Mouse (Mus musculus): ENCODE results near the gene Kcnn3.
A peak's percentile ranks its signal among the peaks of the same experiment; 100 is the strongest.

The Kcnn3 gene

DNA sequence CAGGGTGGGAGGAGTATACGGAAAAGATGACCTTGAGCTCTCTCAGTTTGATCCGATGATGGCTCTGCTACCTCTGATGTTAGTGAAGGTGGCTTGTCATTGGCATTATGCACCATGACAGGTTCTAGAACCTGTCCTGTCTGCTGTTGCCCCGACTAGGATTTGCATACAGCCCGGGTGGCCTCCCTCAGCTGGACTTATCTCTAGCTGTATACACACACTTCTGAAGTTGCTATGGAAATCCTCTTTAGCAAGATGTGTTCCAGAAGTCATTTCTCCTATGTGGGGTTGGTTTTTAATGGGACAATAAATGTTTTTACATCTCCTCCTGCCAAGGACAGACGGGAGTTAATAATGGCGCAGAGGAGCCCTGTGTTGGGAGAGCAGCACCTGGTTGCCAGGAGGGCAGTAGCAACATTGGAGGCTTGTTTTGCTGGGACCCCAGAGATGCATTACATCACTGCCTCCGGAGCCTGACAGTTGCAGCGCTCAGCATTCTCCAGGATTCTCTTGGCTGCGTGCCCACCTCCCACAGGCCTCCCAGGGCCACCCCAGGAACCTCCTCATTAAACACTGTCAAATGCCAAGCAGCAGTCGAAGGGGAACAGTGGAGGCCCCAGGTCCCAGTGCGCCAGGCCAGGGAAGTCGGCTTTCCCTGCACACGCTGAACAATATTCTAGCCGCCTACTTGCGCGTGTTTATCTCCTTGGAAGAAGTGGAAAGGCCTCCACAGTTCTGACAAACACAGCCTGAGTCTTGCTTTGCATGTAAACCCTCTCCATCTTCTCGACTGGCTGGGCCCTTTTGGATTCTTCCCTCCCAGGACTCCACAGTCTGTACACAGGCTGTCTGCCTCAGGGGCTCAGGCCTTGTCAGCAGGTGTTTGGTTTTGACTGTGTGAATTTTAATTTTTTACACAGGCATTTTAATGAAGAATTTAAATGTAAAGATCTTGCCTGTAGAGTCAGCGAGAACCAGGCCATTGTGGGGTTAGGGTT is 93.9 kb downstream of the Kcnn3 start:
- peak; percentile 58 to 63 for DNase-seq (ENCODE audit: low spot score in 2 of 2)

DNA sequence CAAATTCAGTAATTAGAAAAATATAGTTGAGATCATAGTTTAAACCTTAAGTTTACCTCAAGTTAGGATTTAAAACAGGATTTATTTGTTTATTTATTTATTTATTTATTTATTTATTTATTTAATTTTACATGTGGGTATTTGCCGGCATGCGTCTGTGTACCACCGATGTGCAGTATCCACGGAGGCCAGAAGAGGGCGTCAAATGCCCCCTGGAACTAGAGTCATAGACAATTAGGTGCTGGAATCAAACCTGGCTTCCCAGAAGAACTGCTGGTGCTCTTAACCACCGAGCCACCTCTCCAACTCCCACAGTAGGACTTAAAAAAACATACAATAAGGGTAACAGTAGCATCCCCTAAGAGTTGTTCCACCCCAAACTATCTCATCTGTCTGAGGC is 96.9 kb downstream of the Kcnn3 start:
- no peak for DNase-seq (ENCODE audit: low spot score in 2 of 2)

DNA sequence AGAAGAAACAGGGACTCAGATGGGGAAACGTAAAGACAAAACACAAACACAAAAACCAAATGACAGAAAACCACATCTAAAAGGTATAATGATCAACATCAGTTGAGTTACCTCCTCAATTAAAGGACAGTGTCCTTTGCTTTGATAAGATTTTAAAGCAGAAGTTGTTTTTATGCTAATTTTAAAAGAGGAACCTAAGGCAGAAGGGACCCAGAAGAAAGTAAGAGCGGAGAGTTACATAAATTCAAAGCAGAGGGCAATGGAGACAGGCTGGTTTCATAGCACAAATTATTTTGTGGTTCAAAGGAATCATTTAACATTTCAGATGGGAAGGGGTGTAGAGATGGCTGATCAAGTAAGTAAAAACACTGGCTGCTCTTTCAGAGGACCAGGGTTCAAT is 97.4 kb downstream of the Kcnn3 start:
- DNase-seq (ENCODE audit: low spot score in 2 of 2), result no peak

DNA sequence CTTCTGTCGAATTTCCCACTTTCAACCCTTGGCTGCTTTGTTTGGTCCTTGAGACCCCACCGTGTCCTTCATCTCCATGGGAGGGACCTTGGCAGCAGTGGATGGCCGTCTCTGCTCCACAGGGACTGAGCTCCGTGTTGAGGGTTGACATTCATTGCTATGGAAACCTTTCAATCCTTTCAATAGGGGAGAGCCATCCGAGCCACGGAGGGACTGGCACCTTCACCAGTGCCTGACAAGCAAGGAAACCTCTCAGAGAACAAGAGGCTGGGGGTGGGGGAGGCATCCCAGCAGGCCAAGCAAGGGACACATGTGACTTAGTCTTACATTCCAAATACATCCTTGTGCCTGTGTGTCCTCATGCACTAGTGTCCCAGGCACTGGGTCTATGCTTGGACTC is 102.9 kb downstream of the Kcnn3 start:
- no peak for DNase-seq (ENCODE audit: low spot score in 2 of 2)

DNA sequence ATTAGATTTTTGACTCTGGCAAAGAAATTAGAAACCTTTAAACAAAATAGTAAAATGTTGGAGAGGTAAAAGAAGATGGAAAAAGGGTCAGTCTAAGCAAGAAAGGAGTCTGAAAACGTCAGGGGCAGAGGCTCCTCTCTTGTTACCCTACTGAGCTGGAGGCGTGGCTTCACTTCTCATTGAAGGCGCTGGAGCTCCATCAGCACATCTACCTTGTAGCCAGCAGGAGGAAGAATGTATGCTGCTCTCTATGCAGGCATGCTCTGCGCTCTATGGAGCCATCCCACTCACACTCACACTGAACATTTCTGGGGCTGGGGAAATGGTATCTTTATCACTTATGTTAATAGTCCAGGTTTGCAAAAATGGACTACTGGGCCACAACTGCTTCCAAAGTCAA is 103.6 kb downstream of the Kcnn3 start:
- DNase-seq (ENCODE audit: low spot score in 2 of 2), result no peak

DNA sequence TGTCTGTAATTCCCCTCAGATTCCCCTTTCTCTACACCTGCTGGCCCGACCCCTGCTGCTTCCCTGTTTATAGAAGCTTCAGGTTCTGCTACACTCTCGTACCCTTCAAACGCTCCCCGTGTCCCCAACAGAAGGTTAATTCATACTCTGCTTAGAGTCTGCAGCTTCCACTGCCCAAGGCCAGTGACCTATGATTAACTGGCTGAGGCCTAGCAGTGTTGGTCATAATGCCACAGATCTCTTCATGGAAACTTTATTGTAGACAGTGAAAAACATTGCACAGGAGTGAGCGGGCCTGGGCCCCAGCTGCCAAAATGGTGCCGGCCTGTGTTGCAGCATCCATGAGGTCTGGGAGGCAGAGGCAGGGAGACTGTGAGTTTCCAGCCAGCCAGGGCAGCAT is 104.0 kb downstream of the Kcnn3 start:
- DNase-seq (ENCODE audit: low spot score in 2 of 2), result no peak

DNA sequence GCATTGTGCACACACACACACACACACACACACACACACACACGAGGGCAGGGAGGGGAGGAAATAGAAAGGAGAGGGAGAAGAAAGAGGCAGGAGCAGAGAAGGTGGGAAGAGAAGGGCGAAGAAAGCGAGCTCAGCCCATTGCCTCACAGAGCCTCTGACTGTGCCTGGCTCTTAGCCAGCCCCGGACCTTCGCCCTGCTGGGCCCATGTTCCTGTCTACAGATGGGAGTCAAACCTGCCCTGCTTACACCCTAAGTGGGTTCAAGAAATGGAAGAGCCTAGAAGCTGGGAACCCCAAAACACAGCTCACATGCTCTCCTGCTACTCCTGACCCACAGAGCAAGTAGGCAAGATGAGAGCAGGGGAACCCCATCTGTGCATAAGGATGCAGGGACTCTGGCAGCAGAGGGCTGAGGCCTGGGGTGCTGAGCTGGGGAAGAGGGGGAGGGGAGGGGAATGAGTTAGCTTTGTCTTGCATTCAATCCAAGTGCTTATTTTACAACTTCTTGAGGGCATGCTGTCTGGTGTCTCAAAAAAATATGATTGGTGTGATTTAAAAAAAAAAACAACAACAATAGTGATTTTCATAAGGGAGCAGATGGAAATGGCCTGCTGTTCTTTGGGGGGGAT is 105.0 kb downstream of the Kcnn3 start:
- DNase-seq (ENCODE audit: low spot score in 2 of 2), result no peak

DNA sequence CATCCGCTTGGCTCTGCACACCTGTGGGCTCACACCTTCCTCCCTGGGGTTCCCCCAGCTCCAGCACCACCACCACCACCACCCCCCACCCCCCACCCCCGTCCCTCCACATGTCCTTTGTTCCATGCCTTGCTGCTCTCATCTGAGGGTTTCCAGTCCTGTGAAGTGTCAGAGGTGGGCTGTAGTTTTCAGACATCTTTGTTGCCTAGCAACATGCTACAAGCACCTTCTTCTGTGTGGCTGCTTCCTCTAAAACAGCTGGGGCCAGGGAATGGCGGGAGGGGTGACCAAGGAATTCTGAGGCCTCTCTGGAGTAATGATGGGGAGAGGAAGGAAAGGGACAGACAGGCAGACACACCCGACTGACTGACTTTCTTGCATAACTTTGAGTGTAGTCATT is 106.6 kb downstream of the Kcnn3 start:
- DNase-seq (ENCODE audit: low spot score in 2 of 2), result no peak

DNA sequence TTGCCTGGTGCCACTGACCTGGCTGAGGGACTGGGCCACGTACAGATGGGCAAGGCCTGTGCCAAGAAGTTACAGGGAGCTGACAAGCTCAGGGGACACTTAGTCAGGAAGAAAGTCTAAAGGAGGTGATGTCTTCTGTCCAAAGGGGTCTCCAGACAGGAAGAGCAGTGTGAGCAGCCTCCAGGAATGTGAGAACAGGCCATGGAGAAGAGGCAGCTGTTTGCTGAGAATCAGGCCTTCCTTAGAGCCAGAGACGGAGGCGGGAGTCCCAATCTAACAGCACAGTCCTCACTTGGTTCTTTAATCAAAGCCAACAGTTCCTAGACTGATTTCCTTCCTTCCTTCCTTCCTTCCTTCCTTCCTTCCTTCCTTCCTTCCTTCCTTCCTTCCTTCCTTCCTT is 109.8 kb downstream of the Kcnn3 start:
- DNase-seq (ENCODE audit: low spot score in 2 of 2), result no peak

DNA sequence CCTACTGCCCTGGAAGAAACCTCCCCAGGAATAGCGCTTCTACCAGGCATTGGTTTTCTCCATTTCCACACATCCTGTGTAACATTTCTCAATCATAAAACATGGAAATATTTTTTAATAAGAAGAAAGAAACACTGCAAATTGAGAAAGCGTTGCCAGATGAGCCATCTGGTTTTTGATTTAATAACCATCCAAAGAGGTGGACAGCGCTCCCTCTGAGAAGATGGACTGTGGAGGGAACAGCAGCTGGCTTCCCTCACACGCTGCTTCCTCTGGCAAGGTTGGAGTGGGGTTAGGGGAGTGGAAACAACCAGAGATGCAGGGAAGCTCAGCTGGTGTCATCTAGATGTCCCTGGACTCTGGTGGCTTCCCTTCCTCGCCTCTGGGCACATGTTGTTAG is 111.8 kb downstream of the Kcnn3 start:
- no peak for DNase-seq (ENCODE audit: low spot score in 2 of 2)

DNA sequence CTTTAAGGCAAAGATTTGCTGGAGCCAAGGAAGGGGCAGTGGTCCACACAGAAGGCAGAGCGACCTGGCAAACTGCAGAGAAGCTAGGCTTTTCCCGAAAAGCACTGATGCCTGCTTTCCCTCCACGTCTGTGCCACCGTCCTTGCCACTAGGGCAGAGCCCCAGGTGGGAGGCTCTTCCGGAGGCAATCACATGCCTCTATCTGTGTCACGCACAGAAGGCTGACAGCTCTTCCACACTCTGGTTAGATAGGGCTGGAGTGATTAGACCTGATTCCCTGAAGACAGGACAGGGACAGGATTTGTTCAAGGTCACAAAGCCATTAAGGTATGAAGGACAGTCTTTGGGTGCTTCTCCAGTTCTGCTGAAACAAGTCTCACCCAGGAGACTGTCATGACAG is 113.6 kb downstream of the Kcnn3 start:
- DNase-seq (ENCODE audit: low spot score in 2 of 2), result no peak

DNA sequence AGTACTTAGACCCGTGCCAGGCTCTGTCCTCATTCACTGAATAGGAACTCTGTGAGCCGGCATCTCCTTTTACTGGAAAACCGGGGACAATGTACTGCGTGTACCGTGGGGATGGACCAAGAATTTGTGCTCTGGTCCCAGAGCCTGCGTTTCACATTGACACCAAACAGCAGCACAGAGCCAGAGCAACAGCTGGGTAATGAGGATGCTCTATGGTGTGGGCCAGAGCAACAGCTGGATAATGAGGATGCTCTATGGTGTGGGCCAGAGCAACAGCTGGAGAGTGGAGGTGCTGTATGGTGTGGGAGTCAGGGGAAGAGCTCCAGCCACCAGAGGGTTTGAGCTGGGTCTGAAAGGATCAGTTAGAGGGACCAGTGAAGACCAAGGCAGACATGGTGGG is 114.0 kb downstream of the Kcnn3 start:
- DNase-seq (ENCODE audit: low spot score in 2 of 2), result no peak

DNA sequence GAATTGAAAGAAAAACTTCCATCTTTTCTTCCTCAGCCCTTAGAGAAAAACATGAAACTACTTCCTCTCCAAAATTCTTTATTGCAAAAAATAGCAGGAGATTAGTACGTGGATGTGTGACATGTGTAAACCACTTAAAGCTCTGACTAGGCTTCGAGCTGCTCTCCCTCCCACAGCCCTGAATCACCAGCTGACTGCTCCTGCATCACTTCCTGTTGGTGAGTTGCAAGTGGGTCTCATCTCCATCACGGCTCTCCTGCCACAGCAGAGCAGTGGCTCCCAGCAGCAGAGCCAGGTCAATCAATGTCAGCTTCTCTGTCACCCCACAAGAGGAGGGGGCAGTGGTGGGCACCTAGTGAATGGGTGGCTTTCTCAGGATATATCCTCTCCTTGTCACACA is 120.8 kb downstream of the Kcnn3 start:
- DNase-seq (ENCODE audit: low spot score in 2 of 2), result no peak

DNA sequence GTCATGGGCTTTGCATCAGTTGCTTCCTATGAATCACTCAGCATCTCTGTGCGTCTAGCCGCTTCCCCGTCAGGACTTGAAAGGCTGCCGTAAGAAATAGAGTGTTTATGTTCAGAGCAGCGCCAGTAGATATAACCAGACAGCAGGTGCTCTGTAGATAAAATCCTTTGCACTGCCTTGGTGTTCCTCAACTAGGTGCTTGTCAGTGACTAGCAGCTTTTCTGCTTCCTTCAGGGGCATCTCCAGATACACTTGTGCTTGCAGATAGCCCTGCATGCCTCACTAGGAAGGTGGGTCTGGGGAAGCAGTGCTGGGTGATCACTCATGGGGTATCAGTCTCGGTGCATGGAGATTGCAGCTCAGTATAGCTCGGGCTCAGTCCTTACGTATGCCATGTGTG is 123.4 kb downstream of the Kcnn3 start:
- no peak for DNase-seq (ENCODE audit: low spot score in 2 of 2)

DNA sequence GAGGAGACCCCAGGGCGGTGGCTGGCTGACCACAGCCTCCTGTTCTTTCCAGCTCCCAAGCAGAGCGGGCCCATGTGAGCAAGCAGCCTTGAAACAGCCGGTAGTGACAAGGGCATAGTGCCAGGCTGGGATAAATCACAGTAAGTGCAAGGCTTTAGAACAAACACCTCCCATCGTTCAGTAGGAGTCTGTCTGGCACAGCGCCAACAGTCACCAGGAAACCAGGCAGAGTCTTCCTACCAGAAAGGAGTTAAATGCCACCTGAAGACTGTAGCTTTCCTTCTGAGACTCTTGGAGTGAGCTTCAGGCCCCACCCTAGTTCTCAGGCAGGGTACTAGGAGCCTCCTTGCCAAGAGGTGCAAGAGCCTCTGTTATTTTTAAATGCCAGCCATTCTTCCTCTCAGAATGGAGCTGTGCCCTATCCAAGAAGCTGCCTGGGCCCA is 126.9 kb downstream of the Kcnn3 start:
- peak; percentile 81 for DNase-seq (ENCODE audit: low spot score in 2 of 2)

DNA sequence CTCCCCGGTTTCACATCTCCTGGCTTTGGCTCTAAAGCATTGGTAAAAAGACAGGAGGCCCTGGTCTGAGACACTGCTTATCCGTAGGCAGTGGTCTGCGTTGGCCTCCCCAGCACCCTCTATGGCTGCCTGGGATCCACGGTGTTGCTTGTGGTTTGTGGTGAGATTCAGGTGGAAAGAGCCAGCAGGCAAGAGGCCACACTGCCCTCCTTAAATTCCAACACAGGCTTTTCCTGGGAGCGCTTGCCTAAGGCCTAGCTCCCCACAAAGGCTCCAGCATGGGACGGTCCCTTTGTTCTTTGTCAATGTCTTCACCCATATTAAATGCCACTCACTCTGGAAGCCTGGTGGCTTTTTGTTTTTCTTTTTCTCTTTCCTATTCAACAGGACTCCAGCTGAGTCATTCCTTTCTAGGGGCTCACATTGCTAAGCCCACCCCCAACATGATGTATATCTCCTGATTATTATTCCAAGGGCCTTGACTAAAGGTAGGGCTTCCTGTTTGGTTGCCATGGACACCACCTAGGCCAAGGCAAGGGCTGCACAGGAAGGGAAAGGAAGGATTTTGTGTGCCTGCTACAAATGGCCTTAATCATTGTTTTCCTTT is 127.4 kb downstream of the Kcnn3 start:
- DNase-seq (ENCODE audit: low spot score in 2 of 2), result no peak

DNA sequence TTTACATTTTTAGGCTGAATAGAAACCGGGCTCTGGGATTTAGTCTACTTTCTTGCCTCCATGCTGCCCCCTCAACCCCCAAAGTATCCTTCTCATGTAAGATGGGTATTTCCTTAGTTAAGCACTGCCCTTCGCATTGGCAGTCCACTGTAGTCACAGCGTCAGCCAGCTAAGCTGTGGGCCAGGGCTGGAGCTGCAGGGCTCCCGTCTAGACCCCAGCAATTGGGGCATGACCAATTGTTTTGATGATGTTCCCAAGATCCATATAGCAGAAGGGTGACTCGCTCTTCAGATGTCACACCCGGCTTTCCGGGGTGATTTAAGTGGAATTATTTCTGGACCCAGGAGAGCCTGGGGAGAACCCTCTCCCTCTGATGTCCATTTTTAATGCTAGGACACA is 129.9 kb downstream of the Kcnn3 start:
- DNase-seq (ENCODE audit: low spot score in 2 of 2), result no peak

DNA sequence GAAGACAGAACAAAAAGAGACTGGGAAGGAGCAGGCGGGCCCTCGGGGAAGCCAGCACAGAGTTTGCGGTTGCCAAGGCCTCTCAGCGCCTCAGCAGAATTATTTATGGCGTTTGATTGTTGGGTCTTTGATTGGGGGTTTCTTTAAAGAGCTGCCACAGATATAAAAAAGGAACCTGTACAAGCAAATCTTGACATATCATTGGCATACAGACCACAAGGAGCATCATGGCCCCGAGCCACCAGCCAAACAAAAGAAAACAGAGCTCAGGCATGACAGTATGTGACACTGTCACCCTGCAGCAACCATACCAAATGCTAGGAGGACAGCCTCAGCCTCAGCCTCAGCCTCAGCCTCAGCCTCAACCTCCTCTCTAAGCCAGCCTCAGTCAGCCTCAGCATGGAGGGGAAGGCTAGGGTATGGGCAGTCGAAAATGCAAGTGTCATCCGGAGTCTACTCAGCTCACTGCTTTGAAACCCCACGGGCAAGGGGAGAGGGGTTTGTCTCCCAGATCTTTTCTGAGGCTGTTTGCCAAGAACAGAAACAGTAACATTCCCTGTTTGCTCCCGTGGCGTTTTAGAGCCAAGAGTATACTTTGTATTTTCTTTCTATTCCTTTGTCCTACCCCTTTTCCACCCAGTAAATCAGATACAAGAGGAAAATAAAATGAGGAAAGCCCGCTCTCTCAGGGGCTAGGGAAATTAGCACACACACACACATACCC is 133.4 kb downstream of the Kcnn3 start:
- no peak for DNase-seq (ENCODE audit: low spot score in 2 of 2)

DNA sequence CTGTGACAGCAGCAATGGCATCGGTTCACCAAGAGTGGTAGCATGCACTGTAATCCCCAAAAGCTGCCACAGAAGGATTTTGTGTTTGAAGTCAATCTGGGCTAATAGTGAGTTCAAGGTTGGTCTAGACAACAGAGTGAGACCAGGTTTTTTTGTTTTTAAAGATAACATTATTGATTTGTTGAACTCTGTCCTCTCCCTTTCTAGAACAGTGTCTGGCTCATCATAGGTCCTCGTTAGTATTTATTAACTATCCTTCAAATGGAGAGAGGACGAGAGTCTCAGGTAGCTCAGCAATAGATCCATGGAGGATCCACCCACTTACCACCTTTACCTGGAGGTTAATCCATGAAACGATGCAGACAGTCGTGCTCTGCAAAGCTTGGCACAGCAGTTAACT is 137.1 kb downstream of the Kcnn3 start:
- DNase-seq (ENCODE audit: low spot score in 2 of 2), result no peak

DNA sequence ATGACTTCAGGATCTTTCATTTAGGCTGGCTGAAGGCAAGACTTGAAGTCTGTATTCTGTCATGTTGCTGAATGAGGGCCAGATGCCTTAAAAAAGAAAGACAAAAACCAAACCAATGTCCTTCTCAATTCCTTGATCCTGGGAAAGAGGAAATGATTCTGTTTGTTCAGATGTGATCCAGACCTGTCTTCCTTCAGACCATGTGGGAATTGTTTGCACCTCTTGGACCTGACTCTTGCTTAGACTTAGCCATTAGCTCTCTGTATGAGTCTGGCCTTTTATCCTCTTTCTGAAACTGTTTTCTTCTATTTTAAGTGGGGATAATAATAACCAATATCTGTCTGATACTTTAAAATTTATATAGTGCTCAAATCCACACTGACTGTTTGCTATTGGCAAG is 138.5 kb downstream of the Kcnn3 start:
- DNase-seq (ENCODE audit: low spot score in 2 of 2), result no peak

DNA sequence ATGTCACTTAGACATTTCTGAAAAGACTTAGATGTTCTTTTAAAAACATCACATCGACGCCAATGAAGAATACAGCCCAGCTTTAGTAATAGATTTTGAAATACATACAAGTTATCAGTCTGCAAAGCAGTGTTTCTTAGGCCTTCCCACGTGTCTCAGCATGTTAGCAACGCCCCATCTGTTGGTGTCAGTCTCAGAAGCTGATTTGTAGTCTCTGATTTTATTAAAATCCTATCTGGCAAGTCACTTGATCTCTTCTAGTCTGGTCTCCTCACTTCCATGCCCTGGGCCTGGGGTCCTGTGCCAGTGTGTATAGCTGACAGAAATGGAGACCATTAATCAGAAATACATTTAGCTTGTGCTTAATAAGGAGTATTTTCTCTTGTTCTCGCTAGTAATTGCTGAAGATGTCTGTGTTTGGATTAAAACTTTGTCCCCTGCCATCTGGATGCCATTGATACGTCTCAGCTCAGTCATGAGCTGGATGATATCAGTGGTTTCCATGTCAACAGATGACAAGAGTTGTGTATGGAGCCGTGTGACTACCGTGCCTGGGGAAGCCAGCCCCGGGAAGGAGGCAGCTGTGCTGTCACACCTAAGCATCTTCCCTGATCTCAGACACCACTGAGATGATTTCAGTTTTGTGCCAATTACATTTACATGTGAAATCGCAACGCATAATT is 140.1 kb downstream of the Kcnn3 start:
- no peak for DNase-seq (ENCODE audit: low spot score in 2 of 2)

DNA sequence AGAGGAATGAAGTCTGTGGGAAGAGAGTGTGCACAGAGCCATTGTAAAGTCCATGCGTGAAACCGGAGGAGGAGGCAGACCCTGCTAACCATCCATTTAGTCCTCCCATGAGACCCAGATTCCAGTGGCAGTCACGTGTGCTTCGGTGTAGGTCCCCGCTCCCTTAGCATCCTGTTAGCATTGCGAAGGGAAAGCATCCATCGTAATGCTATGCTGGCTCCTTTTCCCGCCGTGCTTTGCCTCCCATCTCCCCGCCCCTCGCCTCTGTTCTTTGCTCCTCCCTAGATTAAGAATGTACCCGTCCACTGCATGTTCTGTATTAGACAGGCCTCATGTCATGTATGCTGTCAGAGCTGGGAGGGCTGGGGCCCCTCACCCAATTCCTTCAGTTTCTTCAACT is 144.8 kb downstream of the Kcnn3 start:
- DNase-seq (ENCODE audit: low spot score in 2 of 2), result no peak
